15 mouse cellular contexts compared by ENCODE assay signal in the genomic region with DNA sequence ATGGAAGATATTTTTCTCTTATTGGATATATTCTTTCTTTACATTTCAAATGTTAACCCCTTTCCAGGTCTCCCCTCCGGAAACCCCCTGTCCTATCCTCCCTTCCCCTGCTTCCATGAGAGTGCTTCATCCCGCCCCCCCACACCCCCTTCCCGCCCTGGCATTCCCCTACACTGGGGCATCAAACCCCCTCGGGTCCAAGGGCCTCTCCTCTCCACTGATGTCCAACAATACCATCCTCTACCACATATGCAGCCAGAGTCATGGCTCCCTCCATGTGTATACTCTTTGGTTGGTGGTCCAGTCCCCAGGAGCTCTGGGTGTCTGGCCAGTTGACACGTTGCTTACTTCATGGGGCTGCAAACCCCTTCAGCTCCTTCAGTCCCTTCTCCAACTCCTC.
"Had no signal": no experiment of that assay in that cellular context is flagged by ENCODE, and none has a peak within 500 bp of the region (broad histone marks: within the 10 kb centered on the region; RNA-seq: fewer than 3 reads in every experiment).

No protein-coding gene starts in this region.

- H3K4me3 ChIP-seq: layer of hippocampus, adult 2 months; liver, embryonic 12.5 days; lung, embryonic 15.5 days; megakaryocyte, embryonic 14.5 days; midbrain, embryonic 12.5 days had no signal

- DNase-seq: kidney, adult 8-10 months; kidney, postnatal 4 days; liver, postnatal 0 days; lung, postnatal 14 days; right cerebral cortex, postnatal 25 days; thymus, adult 18-20 months; thymus, postnatal 14 days had no signal

- H3K4me1 ChIP-seq: liver, embryonic 12.5 days; lung, embryonic 15.5 days; megakaryocyte, embryonic 14.5 days; midbrain, embryonic 12.5 days had no signal

- ATAC-seq: inflammation-experienced regulatory T-cells, adult 6 months; liver, embryonic 12.5 days; liver, postnatal 0 days had no signal

- H3K9me3 ChIP-seq: liver, embryonic 12.5 days; lung, embryonic 15.5 days; megakaryocyte, embryonic 14.5 days; midbrain, embryonic 12.5 days had no signal

- H3K27ac ChIP-seq: kidney, postnatal 0 days; layer of hippocampus, adult 2 months; liver, embryonic 12.5 days; lung, embryonic 15.5 days; macrophage; midbrain, embryonic 12.5 days had no signal

- H3K27me3 ChIP-seq: liver, embryonic 12.5 days; lung, embryonic 15.5 days; megakaryocyte, embryonic 14.5 days; midbrain, embryonic 12.5 days had no signal

- H3K9ac ChIP-seq: liver, embryonic 12.5 days; liver, postnatal 0 days; lung, embryonic 15.5 days; midbrain, embryonic 12.5 days had no signal

- H3K4me2 ChIP-seq: liver, embryonic 12.5 days; lung, embryonic 15.5 days; midbrain, embryonic 12.5 days had no signal
